Mouse (Mus musculus): ENCODE data around the gene Ubr3.

DNA sequence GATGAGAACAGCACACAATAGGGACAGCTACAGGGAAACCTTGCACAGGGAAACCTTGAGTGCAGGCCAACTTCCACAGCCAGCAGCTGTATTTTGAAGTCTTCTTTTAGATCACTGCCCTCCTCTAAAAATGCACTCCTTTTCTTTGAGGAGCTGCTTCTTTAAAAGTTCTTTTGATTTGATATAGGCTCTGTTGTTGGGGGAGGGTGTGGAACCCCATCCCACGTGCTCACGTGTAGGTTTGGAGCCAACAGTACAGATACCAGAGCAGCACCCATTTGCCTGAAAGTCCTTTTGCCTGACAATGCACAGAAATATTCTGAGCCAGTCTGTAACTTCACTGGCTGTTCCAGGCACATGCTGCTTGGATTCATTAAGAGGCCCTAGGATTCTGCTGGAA lies 134.4 kb downstream of the Ubr3 start:
- TF ChIP-seq CTCF (IDR thresholded peaks at IDR 0.05; ENCODE audit: extremely low read depth, insufficient read length, insufficient replicate concordance, low read depth, low read length) (no peak), POLR2A (IDR thresholded peaks at IDR 0.05; ENCODE audit: low read depth, low read length) (no peak)

Measured in small intestine, adult 2 months (tissue).